Mouse (Mus musculus): ENCODE results near the gene Ring1. TPM values are rescaled to one million over a fixed set of nuclear protein-coding genes. Genes with fewer than 3 reads are reported as not detected.
A peak's percentile ranks its signal among the peaks of the same experiment; 100 is the strongest.

Ring1 gene
- polyA plus RNA-seq, 1 experiment = 27.8 TPM

- peak overlapping the region; percentile 85 for H3K4me3 ChIP-seq (ENCODE audit: control insufficient read depth, low read depth, low read length)
- H3K27ac ChIP-seq (ENCODE audit: control insufficient read depth, insufficient read depth, low read depth, low read length) = no peak overlapping the region
- H3K4me1 ChIP-seq (ENCODE audit: control insufficient read depth, insufficient read depth, low read length) = peaks cover 44% of the 10 kb centered on the region
- no peaks in the 10 kb centered on the region for H3K27me3 ChIP-seq (ENCODE audit: control insufficient read depth, insufficient read depth, low read length)
- TF ChIP-seq CTCF (IDR thresholded peaks at IDR 0.05; ENCODE audit: control insufficient read depth, insufficient read depth, insufficient replicate concordance, low read depth, low read length) = no peak
- TF ChIP-seq POLR2A (IDR thresholded peaks at IDR 0.05; ENCODE audit: control insufficient read depth, low read depth, low read length) = no peak
- H3K36me3 ChIP-seq (ENCODE audit: control insufficient read depth, insufficient read depth, low read length) = peaks cover 2% of the 10 kb centered on the region; the same call in 1 of the 2 replicates
Measured at GRCm38 (mm10) chr17:34023678-34024077, 802 bp downstream of the Ring1 start.

- Histone ChIP-seq H3K4me3 (ENCODE audit: control insufficient read depth, low read depth, low read length) (peak overlapping the region; percentile 85), H3K4me1 (ENCODE audit: control insufficient read depth, insufficient read depth, low read length) (peaks cover 39% of the 10 kb centered on the region), H3K36me3 (ENCODE audit: control insufficient read depth, insufficient read depth, low read length) (peaks cover 2% of the 10 kb centered on the region; the same call in 1 of the 2 replicates), H3K27ac (ENCODE audit: control insufficient read depth, insufficient read depth, low read depth, low read length) (no peak overlapping the region), H3K27me3 (ENCODE audit: control insufficient read depth, insufficient read depth, low read length) (no peaks in the 10 kb centered on the region)
- TF ChIP-seq CTCF (IDR thresholded peaks at IDR 0.05; ENCODE audit: control insufficient read depth, insufficient read depth, insufficient replicate concordance, low read depth, low read length) (no peak), POLR2A (IDR thresholded peaks at IDR 0.05; ENCODE audit: control insufficient read depth, low read depth, low read length) (no peak)
Measured at GRCm38 (mm10) chr17:34022987-34023386, 1.5 kb downstream of the Ring1 start.

GRCm38 (mm10) chr17:34022414-34022783 lies 2.1 kb downstream of the Ring1 start:
- no peak for TF ChIP-seq POLR2A (IDR thresholded peaks at IDR 0.05; ENCODE audit: control insufficient read depth, low read depth, low read length)
- Histone ChIP-seq H3K4me1 (ENCODE audit: control insufficient read depth, insufficient read depth, low read length) (peaks cover 34% of the 10 kb centered on the region), H3K4me3 (ENCODE audit: control insufficient read depth, low read depth, low read length) (peak overlapping the region; percentile 85), H3K36me3 (ENCODE audit: control insufficient read depth, insufficient read depth, low read length) (peaks cover 2% of the 10 kb centered on the region; the same call in 1 of the 2 replicates), H3K27me3 (ENCODE audit: control insufficient read depth, insufficient read depth, low read length) (no peaks in the 10 kb centered on the region), H3K27ac (ENCODE audit: control insufficient read depth, insufficient read depth, low read depth, low read length) (no peak overlapping the region)

GRCm38 (mm10) chr17:34021539-34022413 lies 2.7 kb downstream of the Ring1 start:
- Histone ChIP-seq H3K27ac (ENCODE audit: control insufficient read depth, insufficient read depth, low read depth, low read length) (0 out of 2 replicates have a peak overlapping the region, but pooled peaks have one; percentile 44), H3K36me3 (ENCODE audit: control insufficient read depth, insufficient read depth, low read length) (peaks cover 2% of the 10 kb centered on the region; the same call in 1 of the 2 replicates)

GRCm38 (mm10) chr17:34013436-34013835 lies 11.0 kb downstream of the Ring1 start:
- no peaks in the 10 kb centered on the region for H3K36me3 ChIP-seq (ENCODE audit: control insufficient read depth, insufficient read depth, low read length)
- no peaks in the 10 kb centered on the region for H3K4me1 ChIP-seq (ENCODE audit: control insufficient read depth, insufficient read depth, low read length)
- no peak for TF ChIP-seq POLR2A (IDR thresholded peaks at IDR 0.05; ENCODE audit: control insufficient read depth, low read depth, low read length)
- no peak for TF ChIP-seq CTCF (IDR thresholded peaks at IDR 0.05; ENCODE audit: control insufficient read depth, insufficient read depth, insufficient replicate concordance, low read depth, low read length)
- no peak overlapping the region for H3K4me3 ChIP-seq (ENCODE audit: control insufficient read depth, low read depth, low read length)
- no peaks in the 10 kb centered on the region for H3K27me3 ChIP-seq (ENCODE audit: control insufficient read depth, insufficient read depth, low read length)
- H3K27ac ChIP-seq (ENCODE audit: control insufficient read depth, insufficient read depth, low read depth, low read length) = no peak overlapping the region

More at GRCm38 (mm10) chr17:34021539-34022413, 2.7 kb downstream of the Ring1 start:
- Histone ChIP-seq H3K4me3 (ENCODE audit: control insufficient read depth, low read depth, low read length) (peak overlapping the region; percentile 76), H3K4me1 (ENCODE audit: control insufficient read depth, insufficient read depth, low read length) (peaks cover 28% of the 10 kb centered on the region), H3K27me3 (ENCODE audit: control insufficient read depth, insufficient read depth, low read length) (no peaks in the 10 kb centered on the region)
- TF ChIP-seq CTCF (IDR thresholded peaks at IDR 0.05; ENCODE audit: control insufficient read depth, insufficient read depth, insufficient replicate concordance, low read depth, low read length) (no peak), POLR2A (IDR thresholded peaks at IDR 0.05; ENCODE audit: control insufficient read depth, low read depth, low read length) (no peak)

GRCm38 (mm10) chr17:34010156-34010555 lies 14.3 kb downstream of the Ring1 start:
- Histone ChIP-seq H3K4me1 (ENCODE audit: control insufficient read depth, insufficient read depth, low read length) (no peaks in the 10 kb centered on the region), H3K27ac (ENCODE audit: control insufficient read depth, insufficient read depth, low read depth, low read length) (no peak overlapping the region), H3K27me3 (ENCODE audit: control insufficient read depth, insufficient read depth, low read length) (no peaks in the 10 kb centered on the region), H3K4me3 (ENCODE audit: control insufficient read depth, low read depth, low read length) (no peak overlapping the region), H3K36me3 (ENCODE audit: control insufficient read depth, insufficient read depth, low read length) (no peaks in the 10 kb centered on the region)
- TF ChIP-seq POLR2A (IDR thresholded peaks at IDR 0.05; ENCODE audit: control insufficient read depth, low read depth, low read length) (no peak), CTCF (IDR thresholded peaks at IDR 0.05; ENCODE audit: control insufficient read depth, insufficient read depth, insufficient replicate concordance, low read depth, low read length) (no peak)

- TF ChIP-seq CTCF (IDR thresholded peaks at IDR 0.05; ENCODE audit: control insufficient read depth, insufficient read depth, insufficient replicate concordance, low read depth, low read length) (no peak), POLR2A (IDR thresholded peaks at IDR 0.05; ENCODE audit: control insufficient read depth, low read depth, low read length) (no peak)
- Histone ChIP-seq H3K4me1 (ENCODE audit: control insufficient read depth, insufficient read depth, low read length) (no peaks in the 10 kb centered on the region), H3K27ac (ENCODE audit: control insufficient read depth, insufficient read depth, low read depth, low read length) (no peak overlapping the region), H3K27me3 (ENCODE audit: control insufficient read depth, insufficient read depth, low read length) (no peaks in the 10 kb centered on the region), H3K36me3 (ENCODE audit: control insufficient read depth, insufficient read depth, low read length) (no peaks in the 10 kb centered on the region), H3K4me3 (ENCODE audit: control insufficient read depth, low read depth, low read length) (no peak overlapping the region)
Measured at GRCm38 (mm10) chr17:34006570-34006969, 17.9 kb downstream of the Ring1 start.
